Mouse (Mus musculus) olfactory bulb, adult 2 months (tissue): Measurements from ENCODE around the gene Trappc13.

Experiments used
- CTCF ChIP-seq: fragments of 200-500 bp; IDR thresholded peaks from 2 replicates; pipeline ENCODE4 v1.5.1; 2012; ENCODE audit warnings: low read depth, mild to moderate bottlenecking, low read length, moderate library complexity; ENCODE audit not compliant: insufficient read depth
- POLR2A ChIP-seq: fragments of 200-500 bp; IDR thresholded peaks from 2 replicates; pipeline ENCODE4 v1.6.1; 2012; ENCODE audit warnings: mild to moderate bottlenecking, low read depth, low read length, moderate library complexity; ENCODE audit not compliant: insufficient read depth

DNA sequence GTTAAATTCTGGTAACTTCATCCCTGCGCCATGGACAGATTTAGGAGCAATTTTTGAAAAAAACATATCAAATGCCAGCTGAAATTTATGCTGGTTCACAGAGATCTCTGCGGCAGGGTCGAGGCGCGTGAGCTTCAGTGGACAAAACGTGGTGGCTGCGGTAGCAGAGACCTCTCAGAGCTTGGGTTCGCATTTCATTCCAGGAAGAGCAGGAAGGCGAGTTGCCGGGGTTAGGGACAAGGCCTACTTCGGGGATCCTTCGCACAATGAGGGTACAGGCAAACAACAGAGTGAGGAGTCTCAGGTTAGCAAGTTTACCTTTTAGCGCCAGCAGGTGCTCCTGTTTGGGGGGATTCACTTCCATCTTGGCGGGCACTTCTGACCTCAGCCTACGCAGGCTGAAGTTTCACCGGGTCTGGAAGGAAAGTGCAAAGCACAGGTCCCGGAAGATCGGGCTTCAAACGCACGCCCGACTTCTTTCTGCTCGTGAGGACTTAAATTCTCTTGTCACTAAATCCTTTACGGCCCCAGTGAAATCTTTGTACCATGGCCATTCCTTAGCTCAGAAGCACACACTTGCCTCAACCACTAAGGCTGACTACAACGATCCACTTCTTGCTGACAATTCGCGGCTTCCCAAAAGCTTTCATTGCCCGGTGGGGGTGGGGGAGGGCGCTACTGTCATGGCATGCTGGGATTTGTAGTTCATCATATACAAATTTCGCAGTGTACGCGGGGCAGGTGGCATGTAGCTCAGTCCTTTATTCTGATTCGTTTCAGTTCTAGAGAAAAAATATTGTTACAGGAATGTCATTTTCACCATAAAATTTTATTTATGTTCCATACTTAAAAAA lies at the start of gene Trappc13:
- no peak for TF ChIP-seq CTCF
- no peak for TF ChIP-seq POLR2A
